Mouse (Mus musculus): ENCODE results near the gene Rpusd1. TPM values are rescaled to one million over a fixed set of nuclear protein-coding genes. Genes with fewer than 3 reads are reported as not detected.
A peak's percentile ranks its signal among the peaks of the same experiment; 100 is the strongest.
"Not testable (repeated sequence)": the region's sequence is repeated elsewhere in the genome, so short reads cannot be mapped to it uniquely, and the experiment has no call there.

Rpusd1 gene
- polyA plus RNA-seq, 1 experiment from 2014 or later: 3.9 TPM

DNA sequence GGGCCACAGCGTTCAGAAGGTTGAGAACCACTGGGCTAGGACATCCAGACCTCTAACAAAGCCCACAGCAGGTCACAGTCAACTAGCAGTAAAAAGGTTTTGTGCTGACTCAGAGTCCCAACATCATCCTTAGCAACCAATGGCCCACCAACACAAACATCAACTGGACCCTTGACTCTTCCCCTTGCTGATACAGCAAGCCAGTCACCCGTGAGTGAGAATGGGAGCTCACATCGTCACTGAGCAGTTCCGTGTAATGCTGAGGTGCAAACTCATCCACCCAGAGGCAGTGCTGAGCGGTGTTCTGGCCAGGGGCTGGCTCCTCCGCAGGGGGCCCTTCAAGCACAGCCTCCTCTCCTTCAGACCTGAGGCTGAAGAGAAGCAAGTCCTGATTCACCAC is 2.2 kb upstream of the Rpusd1 start:
- WGBS (ENCODE audit: insufficient replicate concordance): 80% methylated on average over 6 of the region's 6 CpGs
- Histone ChIP-seq H3K27me3 (ENCODE audit: insufficient read depth, low read length) (no peaks in the 10 kb centered on the region), H3K27ac (ENCODE audit: low read depth) (no peak overlapping the region), H3K36me3 (replicated peaks; ENCODE audit: insufficient read depth, low read length) (no peaks in the 10 kb centered on the region; the same call in 1 of the 2 replicates), H3K9ac (replicated peaks) (no peak overlapping the region), H3K4me3 (ENCODE audit: low read depth, low read length) (no peak overlapping the region), H3K9me3 (ENCODE audit: low read length) (no peaks in the 10 kb centered on the region), H3K4me2 (ENCODE audit: low read depth, low read length) (no peak overlapping the region), H3K4me1 (ENCODE audit: insufficient read depth) (peaks cover 18% of the 10 kb centered on the region)
- no peak for TF ChIP-seq EP300 (IDR thresholded peaks at IDR 0.05; ENCODE audit: low read depth)
- DNase-seq: no peak
- ATAC-seq: no peak

DNA sequence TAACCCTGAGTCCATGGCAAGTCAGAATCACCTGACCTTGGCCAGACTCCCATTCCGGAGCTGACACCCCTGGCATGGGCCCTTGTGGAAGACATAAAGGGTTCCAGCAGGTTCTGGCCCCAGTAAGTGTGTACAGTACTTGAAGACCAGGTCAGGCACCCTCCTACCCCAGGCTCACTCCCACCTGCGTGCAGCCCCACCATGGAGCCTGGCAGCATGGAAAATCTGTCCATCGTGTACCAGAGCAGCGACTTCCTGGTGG is 470 bp downstream of the Rpusd1 start:
- no peaks in the 10 kb centered on the region for H3K27me3 ChIP-seq (ENCODE audit: insufficient read depth, low read length)
- no peaks in the 10 kb centered on the region for H3K9me3 ChIP-seq (ENCODE audit: low read length)
- H3K27ac ChIP-seq (ENCODE audit: low read depth): peak overlapping the region; percentile 70
- WGBS (ENCODE audit: insufficient replicate concordance): 12% methylated on average over 4 of the region's 4 CpGs
- H3K4me3 ChIP-seq (ENCODE audit: low read depth, low read length): peak overlapping the region; percentile 57
- peak overlapping the region; percentile 89 for H3K9ac ChIP-seq (replicated peaks)
- no peak for TF ChIP-seq CTCF (IDR thresholded peaks at IDR 0.05; ENCODE audit: low read depth)
- no peak for TF ChIP-seq EP300 (IDR thresholded peaks at IDR 0.05; ENCODE audit: low read depth)
- H3K36me3 ChIP-seq (replicated peaks; ENCODE audit: insufficient read depth, low read length): 0 out of 2 replicates have a peak, but pooled peaks cover 7% of the 10 kb centered on the region
- H3K4me1 ChIP-seq (ENCODE audit: insufficient read depth): peaks cover 18% of the 10 kb centered on the region
- H3K4me2 ChIP-seq (ENCODE audit: low read depth, low read length): peak overlapping the region; percentile 93
- DNase-seq: no peak
- ATAC-seq: no peak

DNA sequence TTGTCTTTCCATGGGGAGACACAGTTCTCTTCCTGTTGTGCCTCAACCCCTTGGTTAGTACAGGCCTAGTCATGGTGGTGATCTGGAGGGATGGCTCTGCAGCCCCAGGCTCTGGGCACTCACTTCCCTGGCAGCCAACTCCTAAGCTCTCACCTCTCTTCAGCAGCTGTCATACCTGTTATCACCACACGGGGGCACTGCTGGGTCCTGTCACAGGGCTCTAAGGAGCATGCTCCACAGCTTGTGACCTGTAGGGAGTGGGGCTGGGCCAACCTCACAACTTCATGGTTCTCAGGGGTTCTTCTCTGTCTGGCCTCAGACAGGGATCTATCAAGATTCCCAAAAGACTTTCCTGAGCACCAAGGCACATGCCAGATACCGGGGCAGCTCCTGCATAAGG is 4.6 kb downstream of the Rpusd1 start:
- Histone ChIP-seq H3K36me3 (replicated peaks; ENCODE audit: insufficient read depth, low read length) (0 out of 2 replicates have a peak, but pooled peaks cover 7% of the 10 kb centered on the region), H3K4me2 (ENCODE audit: low read depth, low read length) (no peak overlapping the region), H3K4me3 (ENCODE audit: low read depth, low read length) (no peak overlapping the region), H3K9me3 (ENCODE audit: low read length) (no peaks in the 10 kb centered on the region), H3K9ac (replicated peaks) (no peak overlapping the region), H3K27me3 (ENCODE audit: insufficient read depth, low read length) (no peaks in the 10 kb centered on the region), H3K4me1 (ENCODE audit: insufficient read depth) (peaks cover 10% of the 10 kb centered on the region), H3K27ac (ENCODE audit: low read depth) (no peak overlapping the region)
- ATAC-seq (no peak), DNase-seq (peak; percentile 89)
- 30% methylated on average over 2 of the region's 2 CpGs for WGBS (ENCODE audit: insufficient replicate concordance)
- TF ChIP-seq CTCF (IDR thresholded peaks at IDR 0.05; ENCODE audit: low read depth) (peak; percentile 97), EP300 (IDR thresholded peaks at IDR 0.05; ENCODE audit: low read depth) (no peak)

DNA sequence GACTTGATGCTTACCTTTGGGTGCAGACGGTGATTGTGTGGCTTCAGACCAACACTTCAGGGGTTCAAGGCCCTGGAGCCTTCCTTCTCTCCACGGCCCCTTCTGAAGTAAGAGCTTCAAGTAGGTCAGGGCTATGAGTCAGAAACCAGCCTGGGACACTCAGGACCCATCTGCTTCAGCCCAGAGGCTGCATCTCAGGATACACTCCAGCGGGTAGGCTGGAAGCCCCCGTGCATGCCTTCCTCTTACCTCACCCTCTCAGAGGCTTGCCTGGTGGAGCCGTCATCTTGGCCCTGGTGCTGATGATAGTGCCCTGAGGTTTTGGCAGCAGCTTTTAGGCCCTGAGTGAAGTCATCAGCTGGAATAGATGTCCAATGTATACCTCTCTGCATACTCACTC is 7.8 kb downstream of the Rpusd1 start:
- Histone ChIP-seq H3K4me3 (ENCODE audit: low read depth, low read length) (no peak overlapping the region), H3K27me3 (ENCODE audit: insufficient read depth, low read length) (no peaks in the 10 kb centered on the region), H3K9ac (replicated peaks) (no peak overlapping the region), H3K36me3 (replicated peaks; ENCODE audit: insufficient read depth, low read length) (0 out of 2 replicates have a peak, but pooled peaks cover 7% of the 10 kb centered on the region), H3K9me3 (ENCODE audit: low read length) (no peaks in the 10 kb centered on the region), H3K4me2 (ENCODE audit: low read depth, low read length) (no peak overlapping the region), H3K27ac (ENCODE audit: low read depth) (no peak overlapping the region), H3K4me1 (ENCODE audit: insufficient read depth) (no peaks in the 10 kb centered on the region)
- ATAC-seq: no peak
- TF ChIP-seq EP300 (IDR thresholded peaks at IDR 0.05; ENCODE audit: low read depth): no peak
- TF ChIP-seq CTCF (IDR thresholded peaks at IDR 0.05; ENCODE audit: low read depth): no peak
- no peak for DNase-seq
- 74% methylated on average over 5 of the region's 5 CpGs for WGBS (ENCODE audit: insufficient replicate concordance)

DNA sequence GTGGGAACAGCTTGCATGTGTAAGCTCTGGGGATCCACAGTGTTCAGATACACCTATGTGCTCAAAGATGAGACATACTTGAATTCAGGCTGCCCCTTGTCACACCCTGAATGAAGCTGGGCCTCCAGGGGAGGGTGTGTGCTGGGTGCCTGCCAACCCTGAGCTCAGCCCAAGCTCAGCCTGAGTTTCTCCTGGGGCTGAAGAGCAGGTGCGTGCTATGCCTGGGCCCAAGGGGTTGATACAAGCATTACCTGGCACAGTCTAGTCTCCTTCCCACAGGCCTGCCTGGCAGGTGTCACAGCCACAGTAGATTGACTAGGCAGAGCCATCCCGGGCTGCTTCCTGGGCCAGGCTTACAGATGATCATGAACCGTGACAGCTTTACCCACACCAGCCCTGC is 8.3 kb downstream of the Rpusd1 start, which contains the start of gene Mslnl:
Mslnl (plus strand) TSS at position 298 of the 400 bp plus-strand sequence.
- H3K27ac ChIP-seq (ENCODE audit: low read depth): no peak within 1 kb of the TSS
- no peak within 1 kb of the TSS for H3K4me3 ChIP-seq (ENCODE audit: low read depth, low read length)
- H3K4me2 ChIP-seq (ENCODE audit: low read depth, low read length): no peak within 1 kb of the TSS
- no peaks in the 10 kb centered on the region for H3K27me3 ChIP-seq (ENCODE audit: insufficient read depth, low read length)
- DNase-seq (no peak), ATAC-seq (no peak)
- H3K36me3 ChIP-seq (replicated peaks; ENCODE audit: insufficient read depth, low read length): 0 out of 2 replicates have a peak, but pooled peaks cover 4% of the 10 kb centered on the region
- H3K4me1 ChIP-seq (ENCODE audit: insufficient read depth): no peaks in the 10 kb centered on the region
- no peak within 1 kb of the TSS for H3K9ac ChIP-seq (replicated peaks)
- WGBS (ENCODE audit: insufficient replicate concordance): 75% methylated on average over 3 of the region's 3 CpGs
- H3K9me3 ChIP-seq (ENCODE audit: low read length): no peaks in the 10 kb centered on the region
- TF ChIP-seq CTCF (IDR thresholded peaks at IDR 0.05; ENCODE audit: low read depth): no peak
- TF ChIP-seq EP300 (IDR thresholded peaks at IDR 0.05; ENCODE audit: low read depth): no peak

DNA sequence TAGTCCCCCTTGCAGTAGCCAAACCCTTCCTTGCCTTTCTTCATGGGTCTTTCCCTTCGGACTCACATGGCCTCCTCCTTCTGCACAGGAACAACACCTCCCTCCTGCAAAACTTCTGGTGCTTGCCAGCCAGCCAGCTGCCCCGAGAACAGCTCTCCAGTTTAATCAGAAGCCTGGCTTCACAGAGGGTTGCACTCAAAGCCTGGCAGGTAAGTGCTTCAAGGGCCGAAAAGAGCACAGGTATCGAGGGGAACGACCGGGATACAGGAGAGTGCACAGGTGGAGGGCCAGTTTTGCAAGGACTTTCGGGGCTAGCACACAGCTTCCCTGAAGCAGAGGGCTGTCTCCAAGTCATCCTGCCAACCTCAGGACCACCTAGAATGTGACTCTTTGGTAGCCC is 11.4 kb downstream of the Rpusd1 start:
- ATAC-seq (no peak), DNase-seq (no peak)
- 70% methylated on average over 7 of the region's 7 CpGs for WGBS (ENCODE audit: insufficient replicate concordance)
- no peak overlapping the region for H3K4me2 ChIP-seq (ENCODE audit: low read depth, low read length)
- no peak overlapping the region for H3K27ac ChIP-seq (ENCODE audit: low read depth)
- H3K27me3 ChIP-seq (ENCODE audit: insufficient read depth, low read length): no peaks in the 10 kb centered on the region
- no peaks in the 10 kb centered on the region for H3K4me1 ChIP-seq (ENCODE audit: insufficient read depth)
- H3K4me3 ChIP-seq (ENCODE audit: low read depth, low read length): no peak overlapping the region
- H3K9ac ChIP-seq (replicated peaks): no peak overlapping the region
- no peaks in the 10 kb centered on the region for H3K9me3 ChIP-seq (ENCODE audit: low read length)
- TF ChIP-seq CTCF (IDR thresholded peaks at IDR 0.05; ENCODE audit: low read depth) (no peak), EP300 (IDR thresholded peaks at IDR 0.05; ENCODE audit: low read depth) (no peak)
- H3K36me3 ChIP-seq (replicated peaks; ENCODE audit: insufficient read depth, low read length): no peaks in the 10 kb centered on the region

DNA sequence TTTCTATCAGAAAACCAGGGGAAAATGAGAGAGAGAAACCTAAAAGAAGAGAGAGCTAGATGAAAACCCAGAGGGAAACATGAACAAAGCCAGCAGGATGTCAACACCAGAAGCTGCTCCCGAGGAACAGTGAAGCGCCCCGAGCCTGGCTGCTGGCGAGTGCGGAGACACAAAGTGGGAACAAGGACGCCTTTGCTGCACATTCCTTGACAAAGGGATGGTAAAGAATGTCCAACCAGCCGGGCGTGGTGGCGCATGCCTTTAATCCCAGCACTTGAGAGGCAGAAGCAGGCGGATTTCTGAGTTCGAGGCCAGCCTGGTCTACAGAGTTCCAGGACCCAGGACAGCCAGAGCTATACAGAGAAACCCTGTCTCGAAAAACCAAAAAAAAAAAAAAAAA is 14.0 kb downstream of the Rpusd1 start:
- not testable (repeated sequence) for H3K4me1 ChIP-seq (ENCODE audit: insufficient read depth); H3K9me3 ChIP-seq (ENCODE audit: low read length); H3K27ac ChIP-seq (ENCODE audit: low read depth); DNase-seq; H3K9ac ChIP-seq (replicated peaks); H3K27me3 ChIP-seq (ENCODE audit: insufficient read depth, low read length); H3K36me3 ChIP-seq (replicated peaks; ENCODE audit: insufficient read depth, low read length); ATAC-seq; H3K4me3 ChIP-seq (ENCODE audit: low read depth, low read length); H3K4me2 ChIP-seq (ENCODE audit: low read depth, low read length)
- 67% methylated on average over 12 of the region's 12 CpGs for WGBS (ENCODE audit: insufficient replicate concordance)

Measured in liver, postnatal 0 days (tissue).